Mouse (Mus musculus) heart, postnatal 0 days (tissue): Measurements from ENCODE around the gene Prdm16. TPM values are rescaled to one million over a fixed set of nuclear protein-coding genes. Genes with fewer than 3 reads are reported as not detected.
A peak's percentile ranks its signal among the peaks of the same experiment; 100 is the strongest.

Experiments used
- ATAC-seq: fragments of 200-750 bp; cut with Nextera tagmentation; 2 replicates; pipeline ENCODE4 v1.8.0; 2017; ENCODE audit warnings: low read depth, moderate number of reproducible peaks, moderate library complexity; ENCODE audit not compliant: insufficient read depth
- DNase-seq: peaks from one replicate; pipeline ENCODE4 v3.0.0-alpha.2; 2016; ENCODE audit warnings: low spot score
- H3K27ac ChIP-seq: fragments of 300-500 bp; sonication (generic); 2 replicates; pipeline ENCODE4 v1.5.1; 2014; ENCODE audit warnings: low read depth, mild to moderate bottlenecking
- H3K27me3 ChIP-seq: fragments of 300-500 bp; sonication (generic); 2 replicates; pipeline ENCODE4 v1.6.1; 2014; ENCODE audit warnings: low read length, mixed read lengths; ENCODE audit not compliant: control insufficient read depth, insufficient read depth
- H3K36me3 ChIP-seq: fragments of 300-500 bp; sonication (generic); replicated peaks from 2 replicates; pipeline ENCODE4 v1.6.1; 2014; ENCODE audit warnings: low read length, mixed read lengths; ENCODE audit not compliant: control insufficient read depth, insufficient read depth
- H3K4me1 ChIP-seq: fragments of 300-500 bp; sonication (generic); 2 replicates; pipeline ENCODE4 v1.6.1; 2014; ENCODE audit warnings: antibody characterized with exemption; ENCODE audit not compliant: control insufficient read depth, insufficient read depth
- H3K4me2 ChIP-seq: fragments of 300-500 bp; sonication (generic); 2 replicates; pipeline ENCODE4 v1.6.1; 2014; ENCODE audit warnings: low read depth, mild to moderate bottlenecking, low read length, moderate library complexity
- H3K4me3 ChIP-seq: fragments of 300-500 bp; sonication (generic); 2 replicates; pipeline ENCODE4 v1.5.1; 2014; ENCODE audit warnings: low read depth, low read length
- H3K9ac ChIP-seq: fragments of 300-500 bp; sonication (generic); replicated peaks from 2 replicates; pipeline ENCODE4 v1.6.1; 2014; ENCODE audit warnings: low read depth, low read length, mixed read lengths
- H3K9me3 ChIP-seq: fragments of 300-500 bp; sonication (generic); replicated peaks from 2 replicates; pipeline ENCODE4 v1.6.1; 2016; ENCODE audit warnings: low read length; ENCODE audit not compliant: control insufficient read depth
- CTCF ChIP-seq: IDR thresholded peaks from 2 replicates; pipeline ENCODE4 v1.5.1; 2016; ENCODE audit warnings: antibody characterized with exemption, control low read depth, low read depth
- EP300 ChIP-seq: IDR thresholded peaks from 2 replicates; pipeline ENCODE4 v1.6.1; 2016; ENCODE audit warnings: antibody characterized with exemption, low read depth
- WGBS: fragments of 180-500 bp; shearing (Covaris S2); extraction: QIAGEN DNeasy Blood & Tissue Kit; methylation state at CpG from one replicate; pipeline ENCODE4 v1.1.7; 2014; 5-methylcytosine and 5-hydroxymethylcytosine counted together
- polyA plus RNA-seq: library from polyadenylated mRNA; unstranded; fragments of >200 nt; fragmentation: Nextera tagmentation; extraction: Ambion mirVana; gene quantifications from 2 replicates; pipeline ENCODE4 v1.2.1, GENCODE M21; 2015
- total RNA-seq: library from RNA; depleted of rRNA; stranded (reverse); fragments of >200 nt; gene quantifications from 2 replicates; pipeline ENCODE4 v1.2.3, GENCODE M21; 2014; ENCODE audit warnings: low replicate concordance

The Prdm16 gene
- total and polyA plus RNA-seq, 2 experiments from 2014 or later: 9.3 to 14.7 TPM

GRCm38 (mm10) chr4:154401982-154402932, 234.4 kb downstream of the Prdm16 start:
- no peak overlapping the region for H3K4me2 ChIP-seq
- H3K4me1 ChIP-seq: peaks cover 22% of the 10 kb centered on the region
- no peaks in the 10 kb centered on the region for H3K36me3 ChIP-seq
- TF ChIP-seq CTCF: no peak
- no peak for TF ChIP-seq EP300
- no peak overlapping the region for H3K9ac ChIP-seq
- no peaks in the 10 kb centered on the region for H3K27me3 ChIP-seq
- H3K9me3 ChIP-seq: no peaks in the 10 kb centered on the region
- ATAC-seq (peak; percentile 35; the same call in 1 of the 2 replicates), DNase-seq (peak; percentile 30)
- 35% methylated on average over 10 of the region's 10 CpGs for WGBS
- H3K4me3 ChIP-seq: no peak overlapping the region
- peak overlapping the region; percentile 44; the same call in 1 of the 2 replicates for H3K27ac ChIP-seq

- ATAC-seq: peak; percentile 43
These were observed 235.3 kb downstream of the Prdm16 start for GRCm38 (mm10) chr4:154401379-154401778.

GRCm38 (mm10) chr4:154400256-154401171, 236.2 kb downstream of the Prdm16 start:
- Histone ChIP-seq H3K27me3 (no peaks in the 10 kb centered on the region), H3K4me2 (no peak overlapping the region), H3K9ac (no peak overlapping the region), H3K4me3 (no peak overlapping the region), H3K27ac (no peak overlapping the region), H3K9me3 (no peaks in the 10 kb centered on the region), H3K4me1 (peaks cover 22% of the 10 kb centered on the region), H3K36me3 (no peaks in the 10 kb centered on the region)
- 84% methylated on average over 24 of the region's 24 CpGs for WGBS
- DNase-seq (no peak), ATAC-seq (no peak)
- TF ChIP-seq EP300 (no peak), CTCF (no peak)

More at GRCm38 (mm10) chr4:154401379-154401778, 235.3 kb downstream of the Prdm16 start:
- Histone ChIP-seq H3K36me3 (no peaks in the 10 kb centered on the region), H3K27me3 (no peaks in the 10 kb centered on the region), H3K9me3 (no peaks in the 10 kb centered on the region), H3K9ac (no peak overlapping the region), H3K27ac (no peak overlapping the region), H3K4me3 (no peak overlapping the region), H3K4me2 (no peak overlapping the region), H3K4me1 (peaks cover 22% of the 10 kb centered on the region)
- WGBS: 48% methylated on average over 5 of the region's 5 CpGs
- no peak for TF ChIP-seq CTCF
- TF ChIP-seq EP300: no peak
- DNase-seq: no peak

- Histone ChIP-seq H3K36me3 (no peaks in the 10 kb centered on the region), H3K9me3 (no peaks in the 10 kb centered on the region), H3K27me3 (no peaks in the 10 kb centered on the region), H3K4me3 (no peak overlapping the region), H3K4me2 (no peak overlapping the region), H3K27ac (no peak overlapping the region), H3K9ac (no peak overlapping the region), H3K4me1 (peaks cover 22% of the 10 kb centered on the region)
- 80% methylated on average over 11 of the region's 11 CpGs for WGBS
- ATAC-seq (no peak), DNase-seq (no peak)
- TF ChIP-seq EP300 (no peak), CTCF (no peak)
These were observed 237.0 kb downstream of the Prdm16 start for GRCm38 (mm10) chr4:154399634-154400033.

DNA sequence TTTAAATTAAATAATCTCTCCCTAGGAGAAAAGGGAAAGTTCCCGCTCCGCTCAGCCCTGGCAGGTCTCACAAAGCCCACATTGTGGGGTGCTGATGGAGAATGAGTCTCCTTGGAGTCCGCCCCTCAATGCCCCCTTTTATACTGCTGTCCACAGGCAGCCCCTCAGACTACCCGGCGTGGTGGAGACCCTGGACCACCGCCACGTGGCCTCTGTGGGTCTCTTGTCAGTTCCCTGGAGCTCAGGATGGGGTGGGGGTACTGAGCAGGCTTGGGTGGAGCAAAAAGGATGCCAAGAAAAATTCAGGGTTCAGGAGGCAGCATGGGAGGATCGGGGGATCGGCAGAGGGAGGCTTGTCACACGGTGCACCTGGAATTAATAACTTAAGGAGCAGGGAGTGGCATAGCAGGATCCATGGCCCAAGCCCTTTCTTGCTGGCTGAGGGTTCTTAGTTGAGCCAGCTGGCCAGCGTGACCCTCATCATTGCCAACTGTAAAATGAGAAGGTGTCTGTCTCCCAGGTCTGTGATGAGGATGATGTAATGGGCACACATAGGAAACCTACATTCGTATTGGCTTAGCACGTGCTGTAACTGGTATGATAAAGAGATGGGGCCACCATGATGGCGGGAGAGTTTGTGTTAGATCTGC, 239.9 kb downstream of the Prdm16 start:
- Histone ChIP-seq H3K4me1 (peaks cover 26% of the 10 kb centered on the region), H3K27ac (no peak overlapping the region), H3K27me3 (no peaks in the 10 kb centered on the region), H3K4me3 (no peak overlapping the region), H3K36me3 (no peaks in the 10 kb centered on the region), H3K9ac (no peak overlapping the region), H3K9me3 (no peaks in the 10 kb centered on the region), H3K4me2 (no peak overlapping the region)
- DNase-seq (no peak), ATAC-seq (no peak)
- no peak for TF ChIP-seq EP300
- no peak for TF ChIP-seq CTCF
- 82% methylated on average over 14 of the region's 14 CpGs for WGBS
